Mouse (Mus musculus) G1E (cell line): ENCODE results near the gene Gm20708. TPM values are rescaled to one million over a fixed set of nuclear protein-coding genes. Genes with fewer than 3 reads are reported as not detected.

ENCODE experiments used
- ATAC-seq: 2 replicates; pipeline ENCODE4 v1.8.0; 2016; ENCODE audit warnings: mild to moderate bottlenecking; ENCODE audit not compliant: insufficient number of reproducible peaks, poor library complexity, low FRiP score, severe bottlenecking; ENCODE audit errors: extremely low read depth
- DNase-seq: peaks from one replicate; pipeline ENCODE4 v3.0.0; 2012; ENCODE audit warnings: low spot score
- H3K27me3 ChIP-seq: 2 replicates; pipeline ENCODE4 v1.6.1; 2012; ENCODE audit warnings: mild to moderate bottlenecking, low read length, inconsistent platforms; ENCODE audit not compliant: insufficient read depth
- H3K36me3 ChIP-seq: replicated peaks from 2 replicates; pipeline ENCODE3; 2012; ENCODE audit warnings: mild to moderate bottlenecking, inconsistent platforms
- H3K4me1 ChIP-seq: 2 replicates; pipeline ENCODE4 v1.6.1; 2012; ENCODE audit warnings: low read depth, low read length, inconsistent platforms, mixed read lengths; ENCODE audit not compliant: insufficient read depth
- H3K4me3 ChIP-seq: 2 replicates; pipeline ENCODE4 v1.5.1; 2012; ENCODE audit warnings: low read depth, mild to moderate bottlenecking, inconsistent platforms, low read length, moderate library complexity, mixed read lengths
- H3K9me3 ChIP-seq: replicated peaks from 2 replicates; pipeline ENCODE4 v1.6.1; 2012; ENCODE audit warnings: inconsistent platforms
- CTCF ChIP-seq: IDR thresholded peaks from 2 replicates; pipeline ENCODE4 v1.5.1; 2012; ENCODE audit warnings: low read depth, low read length, inconsistent platforms, mixed read lengths
- GATA1 ChIP-seq: IDR thresholded peaks from 2 replicates; pipeline ENCODE4 v1.6.1; 2012; ENCODE audit warnings: borderline replicate concordance, low read length, inconsistent platforms, mixed read lengths
- GATA2 ChIP-seq: IDR thresholded peaks from 2 replicates; pipeline ENCODE4 v1.6.1; 2012; ENCODE audit warnings: low read depth, low read length, inconsistent platforms, borderline replicate concordance
- POLR2AphosphoS5 ChIP-seq: IDR thresholded peaks from 2 replicates; pipeline ENCODE4 v1.6.1; 2012; ENCODE audit warnings: low read depth, low read length, inconsistent platforms; ENCODE audit not compliant: insufficient replicate concordance
- TAL1 ChIP-seq: conservative IDR thresholded peaks from 2 replicates; pipeline ENCODE4 v1.6.1; 2012; ENCODE audit warnings: low read depth, low read length, inconsistent platforms, mixed read lengths
- polyA plus RNA-seq: library from polyadenylated mRNA; stranded (reverse); fragments of >175 nt; gene quantifications from 2 replicates; pipeline ENCODE4 v1.2.3, GENCODE M21; 2012
- total RNA-seq, 2 experiments: library from RNA; stranded (forward) in 1 of 2; stranded (reverse) in 1 of 2; fragments of 200-1000 nt in 1 of 2; fragments of >200 nt in 1 of 2; fragmentation: Nextera tagmentation in 1 of 2; gene quantifications; 2 replicates each; pipeline ENCODE4 v1.2.3; 2014 to 2017

Gene Gm20708
- total and polyA plus RNA-seq, 3 experiments, result 0.09 to 8.7 TPM; not detected in 1

GRCm38 (mm10) chr11:117780582-117781111 lies 28.8 kb upstream of the Gm20708 start:
- Histone ChIP-seq H3K9me3 (no peaks in the 10 kb centered on the region), H3K4me1 (peaks cover 63% of the 10 kb centered on the region), H3K4me3 (peak overlapping the region; percentile 78), H3K36me3 (peaks cover 57% of the 10 kb centered on the region), H3K27me3 (no peaks in the 10 kb centered on the region)
- no peak for TF ChIP-seq GATA2
- TF ChIP-seq CTCF, result no peak
- no peak for TF ChIP-seq GATA1
- no peak for TF ChIP-seq TAL1
- no peak for TF ChIP-seq POLR2AphosphoS5
- peak; percentile 84 for ATAC-seq
- DNase-seq, result peak; percentile 90

- Histone ChIP-seq H3K36me3 (peaks cover 54% of the 10 kb centered on the region), H3K27me3 (no peaks in the 10 kb centered on the region), H3K4me1 (peaks cover 65% of the 10 kb centered on the region), H3K9me3 (no peaks in the 10 kb centered on the region), H3K4me3 (peak overlapping the region; percentile 78)
- ATAC-seq (0 out of 2 replicates have a peak, but pooled peaks have one; percentile 5), DNase-seq (no peak)
- TF ChIP-seq GATA2, result no peak
- no peak for TF ChIP-seq POLR2AphosphoS5
- no peak for TF ChIP-seq CTCF
- TF ChIP-seq TAL1, result no peak
- no peak for TF ChIP-seq GATA1
Observed at GRCm38 (mm10) chr11:117781199-117781821, 28.2 kb upstream of the Gm20708 start.

GRCm38 (mm10) chr11:117781993-117782704 lies 27.3 kb upstream of the Gm20708 start, which contains the start of the genes Tmc8 and Tmc6:
Tmc8 (plus strand) TSS chr11:117782076.
Tmc6 (minus strand) TSS chr11:117782198.
- Histone ChIP-seq H3K4me1 (peaks cover 68% of the 10 kb centered on the region), H3K4me3 (peak within 1 kb of the TSS; percentile 78), H3K27me3 (no peaks in the 10 kb centered on the region), H3K9me3 (no peaks in the 10 kb centered on the region), H3K36me3 (peaks cover 54% of the 10 kb centered on the region)
- peak; percentile 63 for DNase-seq
- no peak for TF ChIP-seq TAL1
- no peak for TF ChIP-seq GATA1
- no peak for TF ChIP-seq GATA2
- no peak for TF ChIP-seq CTCF
- no peak for TF ChIP-seq POLR2AphosphoS5
- no peak for ATAC-seq

- Histone ChIP-seq H3K4me1 (peaks cover 66% of the 10 kb centered on the region), H3K9me3 (no peaks in the 10 kb centered on the region), H3K4me3 (peak overlapping the region; percentile 78), H3K36me3 (peaks cover 54% of the 10 kb centered on the region), H3K27me3 (no peaks in the 10 kb centered on the region)
- DNase-seq, result no peak
- TF ChIP-seq TAL1, result no peak
- TF ChIP-seq GATA2, result no peak
- TF ChIP-seq CTCF, result no peak
- TF ChIP-seq GATA1, result no peak
- TF ChIP-seq POLR2AphosphoS5, result no peak
- no peak for ATAC-seq
Observed at GRCm38 (mm10) chr11:117782705-117783034, 26.8 kb upstream of the Gm20708 start.

GRCm38 (mm10) chr11:117783089-117783488 lies 26.4 kb upstream of the Gm20708 start:
- H3K4me1 ChIP-seq, result peaks cover 66% of the 10 kb centered on the region
- no peak for ATAC-seq
- H3K27me3 ChIP-seq, result no peaks in the 10 kb centered on the region
- H3K9me3 ChIP-seq, result no peaks in the 10 kb centered on the region
- TF ChIP-seq GATA2 (no peak), TAL1 (no peak), POLR2AphosphoS5 (no peak), CTCF (peak; percentile 20; the same call in 1 of the 2 replicates)
- DNase-seq, result no peak
- peaks cover 50% of the 10 kb centered on the region for H3K36me3 ChIP-seq
- peak overlapping the region; percentile 78 for H3K4me3 ChIP-seq
